Mouse (Mus musculus) MEL-GATA-1-ER (cell line): Measurements from ENCODE around the gene Dhps.
A peak's percentile ranks its signal among the peaks of the same experiment; 100 is the strongest.

ENCODE experiments used
- DNase-seq: peaks from one replicate; pipeline ENCODE4 v3.0.0-alpha.2; 2012; ENCODE audit warnings: low read depth; ENCODE audit errors: extremely low read depth

Dhps gene

GRCm38 (mm10) chr8:85059879-85060616 lies 11.5 kb upstream of the Dhps start, which contains the start of gene Fbxw9:
Fbxw9 (plus strand) TSS chr8:85060055.
- peak; percentile 52 for DNase-seq

- DNase-seq: no peak
These were observed 9.0 kb upstream of the Dhps start for GRCm38 (mm10) chr8:85062603-85063002.

DNA sequence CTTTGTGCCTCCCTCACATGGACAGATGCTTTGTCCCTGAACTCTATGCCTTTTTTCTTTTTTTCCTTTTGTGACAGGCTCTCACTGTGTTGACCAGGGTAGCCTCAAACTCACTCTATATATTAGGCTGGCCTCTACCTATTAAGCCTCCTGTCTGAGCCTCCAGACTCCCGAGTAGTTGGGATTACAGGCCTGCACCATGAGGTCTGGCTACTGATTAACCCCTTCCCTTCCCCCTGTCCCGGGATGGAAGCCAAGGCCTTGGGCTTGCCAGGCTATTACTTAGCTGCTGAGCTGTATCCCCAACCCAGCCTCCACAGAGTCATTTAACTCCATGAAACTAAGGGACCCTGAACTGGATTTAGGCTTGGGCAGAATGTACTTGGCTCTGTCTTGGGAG lies 6.3 kb upstream of the Dhps start:
- no peak for DNase-seq

- no peak for DNase-seq
These were observed 4.4 kb upstream of the Dhps start for GRCm38 (mm10) chr8:85067155-85067554.

DNA sequence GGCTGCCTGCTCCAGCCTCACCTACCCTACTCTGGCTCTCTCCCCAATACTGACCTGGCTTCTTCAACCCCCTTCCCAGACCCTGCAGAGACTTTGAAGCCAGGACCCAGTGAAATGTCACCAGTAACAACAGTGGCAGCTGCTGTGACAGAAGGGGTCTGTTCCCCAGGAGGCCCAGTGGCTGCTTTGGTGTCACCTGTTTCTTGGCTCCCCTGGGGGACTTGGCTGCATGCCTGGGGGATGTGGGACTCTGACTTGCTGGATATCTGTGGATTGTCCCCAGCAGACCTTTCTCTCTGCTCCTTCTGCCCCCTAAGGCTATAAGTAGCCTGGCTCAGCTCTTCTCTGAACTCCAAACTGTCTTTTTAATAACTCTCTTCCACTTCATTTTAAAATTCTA lies 3.6 kb upstream of the Dhps start, which contains the start of gene Gm5741:
TSS of gene Gm5741 (minus strand) at position 1 of the 400 bp plus-strand sequence.
- DNase-seq: no peak

- no peak for DNase-seq
These were observed 516 bp upstream of the Dhps start for GRCm38 (mm10) chr8:85071041-85071440.

DNA sequence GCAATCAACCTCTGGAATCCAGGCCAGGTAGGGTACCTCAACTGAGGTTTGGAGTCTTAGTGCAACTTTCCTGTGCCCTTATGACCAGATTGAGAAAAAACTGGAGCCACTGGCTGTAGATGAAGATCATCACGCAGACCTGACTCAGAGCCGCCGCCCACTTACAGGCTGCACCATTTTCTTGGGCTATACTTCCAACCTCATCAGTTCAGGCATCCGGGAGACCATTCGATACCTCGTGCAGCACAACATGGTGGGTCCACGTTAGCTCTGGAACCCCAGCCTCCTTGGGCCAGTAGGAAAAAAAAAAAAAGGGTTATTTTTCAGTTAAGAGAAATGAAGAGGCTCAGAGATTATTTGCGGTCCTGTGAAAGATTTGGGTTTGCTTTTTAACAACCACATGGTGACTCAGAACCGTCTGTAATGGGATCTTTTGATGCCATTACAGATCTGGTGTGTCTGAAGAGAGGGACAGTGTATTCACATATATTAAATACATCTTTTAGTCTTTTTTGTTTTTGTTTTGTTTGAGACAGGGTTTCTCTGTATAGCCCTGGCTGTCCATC lies 890 bp downstream of the Dhps start:
- no peak for DNase-seq

DNA sequence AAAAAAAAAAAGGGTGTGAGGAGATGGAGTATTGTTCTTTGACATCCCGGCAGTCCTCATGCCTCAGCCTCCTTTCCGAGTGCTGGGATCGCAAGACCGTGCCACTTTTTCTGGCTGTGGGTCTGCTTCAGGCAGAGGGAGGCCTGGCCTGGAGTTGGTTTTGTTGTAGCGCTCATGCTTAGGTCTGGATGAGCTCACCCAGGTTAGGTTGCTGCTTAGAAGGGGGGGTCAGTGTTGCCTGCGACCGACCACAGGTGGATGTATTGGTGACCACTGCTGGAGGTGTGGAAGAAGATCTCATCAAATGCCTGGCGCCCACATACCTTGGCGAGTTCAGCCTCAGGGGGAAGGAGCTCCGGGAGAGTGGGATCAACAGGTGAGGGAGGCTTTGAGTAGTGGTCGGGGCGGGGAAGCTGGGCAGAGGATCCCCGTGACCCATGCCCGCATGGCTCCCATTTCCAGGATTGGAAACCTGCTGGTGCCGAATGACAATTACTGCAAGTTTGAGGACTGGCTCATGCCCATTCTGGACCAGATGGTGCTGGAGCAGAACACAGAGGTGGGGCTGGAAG lies 1.6 kb downstream of the Dhps start:
- DNase-seq: no peak

DNA sequence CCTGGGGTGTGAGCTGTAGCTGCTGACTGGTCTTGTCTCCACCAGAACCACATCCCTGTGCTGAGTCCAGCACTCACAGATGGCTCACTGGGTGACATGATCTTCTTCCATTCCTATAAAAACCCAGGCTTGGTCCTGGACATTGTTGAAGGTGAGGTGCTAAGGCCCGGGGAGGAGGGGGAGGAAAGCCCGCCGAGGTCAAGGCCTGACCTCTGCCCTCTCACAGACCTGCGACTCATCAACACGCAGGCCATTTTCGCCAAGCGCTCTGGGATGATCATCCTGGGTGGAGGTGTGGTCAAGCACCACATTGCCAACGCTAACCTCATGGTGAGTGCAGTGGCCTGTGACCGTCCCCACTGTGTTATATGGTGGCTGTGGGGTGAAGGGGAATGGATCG lies 2.6 kb downstream of the Dhps start:
- no peak for DNase-seq

DNA sequence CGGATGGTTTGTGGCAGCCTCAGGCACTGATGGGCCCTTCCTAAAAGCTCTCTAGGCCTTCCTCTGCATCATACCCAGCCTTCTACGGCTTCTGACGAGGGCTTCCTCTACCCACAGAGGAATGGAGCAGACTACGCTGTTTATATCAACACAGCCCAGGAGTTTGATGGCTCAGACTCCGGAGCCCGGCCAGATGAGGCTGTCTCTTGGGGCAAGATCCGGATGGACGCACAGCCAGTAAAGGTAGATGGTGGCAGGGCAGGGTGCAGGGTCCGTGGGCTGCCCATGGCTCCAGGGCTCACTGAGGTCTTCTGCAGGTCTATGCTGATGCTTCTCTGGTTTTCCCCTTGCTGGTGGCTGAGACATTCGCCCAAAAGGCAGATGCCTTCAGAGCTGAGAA lies 3.1 kb downstream of the Dhps start:
- no peak for DNase-seq

GRCm38 (mm10) chr8:85076001-85076400 lies 4.4 kb downstream of the Dhps start:
- no peak for DNase-seq

- DNase-seq: peak; percentile 70
These were observed 5.4 kb downstream of the Dhps start for GRCm38 (mm10) chr8:85076993-85077392.

DNA sequence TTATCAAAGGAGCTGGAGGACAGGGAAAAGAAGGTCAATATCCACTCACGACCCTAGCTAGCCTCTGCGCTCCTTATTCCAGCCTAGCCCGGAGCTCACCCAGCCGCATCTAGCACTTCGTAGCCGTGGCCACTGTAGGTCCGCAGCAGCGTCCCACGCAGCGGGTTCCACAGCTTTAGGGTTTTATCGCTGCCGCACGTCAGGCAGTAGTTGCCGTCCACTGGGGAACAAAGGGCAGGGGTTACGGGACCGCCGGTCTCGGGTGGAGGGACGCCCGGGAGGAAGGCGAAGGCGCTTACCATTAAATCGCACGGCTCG lies 8.6 kb downstream of the Dhps start:
- DNase-seq: no peak

DNA sequence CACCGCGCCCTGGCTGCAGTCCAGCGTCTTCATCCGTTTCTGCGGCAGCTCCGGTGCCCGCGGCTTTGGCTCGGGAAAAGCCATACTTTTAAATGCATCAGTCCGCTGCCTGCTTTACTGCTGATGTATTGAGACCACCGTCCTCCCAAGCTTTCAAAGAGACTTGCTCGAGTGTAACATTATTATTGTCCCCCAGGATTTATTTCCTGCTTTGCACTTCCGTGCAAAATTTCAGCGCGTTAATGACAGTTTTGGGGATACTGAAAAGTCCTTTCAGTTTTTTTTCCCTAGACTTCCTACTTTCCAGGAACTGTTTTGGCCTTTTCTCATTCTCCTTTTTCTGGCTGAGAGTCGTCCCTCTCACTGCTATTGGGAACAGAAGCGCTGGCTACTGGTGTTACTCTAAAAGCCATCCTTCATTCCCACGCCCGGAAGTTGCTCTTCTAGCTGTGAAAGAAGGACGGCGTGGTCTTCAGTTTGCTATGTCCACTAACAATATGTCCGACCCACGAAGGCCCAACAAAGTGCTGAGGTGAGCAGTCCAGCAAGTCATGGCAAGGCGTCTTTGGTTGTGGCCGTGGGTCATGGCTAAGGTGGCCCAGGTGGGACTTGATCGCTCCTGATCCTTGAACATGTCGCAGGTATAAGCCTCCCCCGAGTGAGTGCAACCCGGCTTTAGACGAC lies 9.1 kb downstream of the Dhps start, which contains the start of gene Wdr83os:
TSS of gene Wdr83os (plus strand) at position 209 of the 684 bp plus-strand sequence.
- peak; percentile 80 for DNase-seq

DNA sequence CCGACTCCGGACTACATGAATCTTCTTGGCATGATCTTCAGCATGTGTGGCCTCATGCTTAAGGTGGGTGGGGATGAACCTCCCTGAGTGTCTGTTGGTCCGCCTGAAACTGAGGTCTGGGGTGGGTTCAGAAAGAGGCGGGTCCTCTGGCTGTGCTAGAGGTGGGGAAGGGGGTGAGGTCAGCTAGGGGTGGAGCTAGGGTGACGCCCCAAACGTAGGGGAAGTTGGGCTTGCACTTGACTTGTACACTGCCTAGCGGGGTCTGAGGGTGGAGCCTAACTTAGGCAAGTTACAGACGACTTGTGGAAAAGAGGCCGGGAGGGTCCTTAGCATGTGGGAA lies 9.6 kb downstream of the Dhps start, which contains the start of gene Wdr83:
TSS of gene Wdr83 (minus strand) at position 91 of the 340 bp plus-strand sequence.
- peak; percentile 94 for DNase-seq

DNA sequence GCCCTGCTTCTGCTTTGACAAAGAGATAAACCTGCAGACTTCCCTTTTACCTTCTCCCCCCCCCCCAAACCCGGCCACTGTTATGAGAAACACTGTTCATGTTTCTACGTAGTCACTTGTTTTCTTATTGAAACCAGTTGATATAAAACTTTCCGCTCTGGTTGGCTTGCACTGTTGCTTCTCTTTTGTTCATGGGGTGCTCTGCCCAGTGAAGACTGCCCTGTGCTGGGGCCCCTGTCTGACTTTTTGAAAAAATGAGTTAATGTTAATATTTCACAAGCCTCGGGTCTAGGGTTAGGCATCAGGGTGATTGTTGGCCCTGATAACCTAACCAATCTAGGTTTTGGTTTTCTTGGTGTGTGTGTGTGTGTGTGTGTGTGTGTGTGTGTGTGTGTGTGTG lies 10.6 kb downstream of the Dhps start:
- DNase-seq: peak; percentile 55

DNA sequence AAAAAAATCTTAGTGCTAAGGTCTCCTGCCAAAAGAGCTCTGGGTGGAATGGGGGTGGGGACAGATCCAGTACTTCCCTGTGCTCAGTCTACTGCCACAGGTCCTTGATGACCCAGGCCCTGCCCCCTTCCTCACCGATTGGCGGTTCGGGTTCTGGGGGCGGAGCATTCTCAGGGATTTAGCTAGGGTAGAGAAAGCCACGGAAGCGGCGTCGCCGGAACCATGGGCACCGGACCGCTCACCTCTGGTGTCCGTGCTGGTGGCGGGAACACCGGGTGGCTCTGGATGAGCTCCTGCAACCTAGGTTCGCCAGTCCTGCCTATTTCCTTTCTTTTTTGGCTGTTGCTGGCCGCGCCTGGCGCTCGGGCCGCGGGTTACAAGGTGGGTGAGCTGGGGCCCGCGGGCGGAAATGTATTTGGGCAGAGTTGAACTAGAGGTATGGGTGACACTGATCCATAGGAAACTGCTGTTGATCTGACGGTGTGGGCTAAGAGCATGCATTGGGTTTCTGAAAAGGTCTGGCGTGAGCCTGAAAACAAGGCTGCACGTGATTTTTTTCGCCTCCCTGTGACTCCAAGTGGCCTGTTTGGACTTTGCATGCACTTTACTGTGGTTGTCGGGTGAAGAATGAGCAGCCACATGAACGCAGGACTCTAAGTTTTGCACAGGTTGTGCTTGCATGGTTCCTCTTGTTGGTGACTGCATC lies 11.7 kb downstream of the Dhps start, which contains the start of gene Man2b1:
TSS of gene Man2b1 (plus strand) at position 163 of the 706 bp plus-strand sequence.
- peak; percentile 83 for DNase-seq

DNA sequence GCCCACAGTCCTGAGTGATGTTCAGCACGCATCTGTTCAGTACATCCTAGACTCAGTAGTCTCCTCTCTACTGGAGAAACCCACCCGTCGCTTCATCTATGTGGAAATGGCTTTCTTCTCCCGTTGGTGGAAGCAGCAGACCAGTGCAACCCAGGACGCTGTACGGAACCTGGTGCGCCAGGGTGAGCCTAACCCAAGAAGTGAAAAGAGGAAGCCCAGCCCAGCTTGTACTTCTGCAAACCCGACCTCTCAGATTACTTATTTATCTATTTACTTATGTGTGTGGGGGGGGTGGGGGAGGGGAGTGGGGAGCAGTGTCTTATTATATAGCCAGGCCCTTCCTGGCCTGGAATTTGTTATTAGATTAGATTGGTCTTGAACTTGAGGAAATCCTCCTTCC lies 13.1 kb downstream of the Dhps start:
- peak; percentile 75 for DNase-seq

DNA sequence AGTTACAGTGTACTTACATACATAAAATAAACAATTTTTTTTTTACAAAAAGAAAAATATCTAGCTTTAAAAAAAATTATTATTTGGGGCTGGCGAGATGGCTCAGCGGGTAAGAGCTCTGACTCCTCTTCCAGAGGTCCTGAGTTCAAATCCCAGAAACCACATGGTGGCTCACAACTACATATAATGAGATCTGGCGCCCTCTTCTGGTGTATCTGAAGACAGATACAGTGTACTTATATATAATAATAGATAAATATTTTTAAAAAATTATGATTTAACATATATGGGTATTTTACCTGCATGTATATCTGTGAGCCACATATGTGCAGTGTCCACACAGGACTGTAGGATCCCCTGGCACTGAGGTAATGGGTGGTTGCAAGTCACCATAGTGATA lies 14.7 kb downstream of the Dhps start:
- no peak for DNase-seq

GRCm38 (mm10) chr8:85088771-85089170 lies 17.2 kb downstream of the Dhps start:
- DNase-seq: no peak

- no peak for DNase-seq
These were observed 19.3 kb downstream of the Dhps start for GRCm38 (mm10) chr8:85090856-85091255.
